Mouse (Mus musculus) B cell, adult (primary cell): Measurements from ENCODE around the gene Slc7a12. TPM values are rescaled to one million over a fixed set of nuclear protein-coding genes. Genes with fewer than 3 reads are reported as not detected.

ENCODE experiments used
- total RNA-seq: library from RNA; stranded (reverse); gene quantifications from 4 replicates; pipeline ENCODE4 v1.2.4, GENCODE M21; 2023; ENCODE audit not compliant: inconsistent age

Slc7a12 gene
- not detected in 4 replicates for total RNA-seq

GRCm38 (mm10) chr3:14480397-14480796 is at the start of gene Slc7a12:
Gene Slc7a12 (plus strand): TSS chr3:14480697.

Other genes with a start within 250 kb of the Slc7a12 start
- gene 1810022K09Rik, start 130.6 kb downstream of the Slc7a12 start, total RNA-seq = 94.3 to 109 TPM (median 103 TPM) in 4 replicates
- 1.3 to 3.1 TPM (median 2.1 TPM) in 4 replicates for gene Car13, start 161.0 kb downstream of the Slc7a12 start, total RNA-seq